In the genomic region with DNA sequence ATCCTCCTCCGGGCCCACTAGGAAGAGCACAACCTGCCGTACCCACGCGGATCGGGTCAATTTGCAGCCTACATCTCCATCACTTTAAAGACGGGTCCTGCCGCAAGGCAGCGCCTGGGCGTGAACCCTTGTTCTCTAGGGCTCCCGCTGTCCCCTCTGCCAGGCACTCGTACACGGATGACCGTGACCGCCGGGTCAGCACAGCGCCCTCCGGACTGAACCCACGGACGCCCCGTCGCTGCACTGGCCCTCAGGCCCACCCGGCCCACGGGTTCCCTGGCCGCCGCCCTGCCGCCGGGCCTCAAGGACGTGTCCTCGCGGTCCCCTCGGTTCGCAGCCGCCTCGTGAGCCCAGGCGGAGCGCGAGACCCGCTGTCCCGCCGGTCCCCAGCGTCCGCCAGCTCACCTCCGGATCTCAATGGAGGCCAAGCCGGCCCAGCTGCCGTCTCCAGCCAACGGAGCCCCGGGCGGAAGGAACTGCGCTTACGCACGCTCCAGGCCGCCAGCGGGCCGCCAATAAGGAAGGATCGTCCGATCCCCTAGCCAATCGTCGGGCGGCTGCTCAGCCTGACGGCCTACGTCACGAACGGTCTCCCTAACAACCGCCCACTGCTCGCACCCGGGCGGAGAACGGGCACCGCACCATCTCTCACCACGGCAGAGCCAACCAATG, we compare ENCODE assay signal across 8 mouse cellular contexts. TPM values are rescaled to one million over a fixed set of nuclear protein-coding genes. Genes with fewer than 3 reads are reported as not detected.
DNase-seq lines count a peak whose midpoint lies in the region; ATAC-seq and TF ChIP-seq lines count a peak whose summit lies in the region.

A gene (minus strand): TSS at position 531 of the 672 bp plus-strand sequence.

- WGBS in heart, embryonic 12.5 days, result under 1% methylated on average over 69 of the region's 70 CpGs
- under 1% methylated on average over 68 of the region's 70 CpGs for WGBS in kidney, postnatal 0 days
- under 1% methylated on average over 70 of the region's 70 CpGs for WGBS in liver, embryonic 11.5 days
- WGBS in stomach, embryonic 14.5 days, result under 1% methylated on average over 65 of the region's 70 CpGs

- H3K9me3 ChIP-seq in heart, embryonic 12.5 days (replicated peaks), result no peaks in the 10 kb centered on the region
- no peaks in the 10 kb centered on the region for H3K9me3 ChIP-seq in kidney, postnatal 0 days (replicated peaks; ENCODE audit: low read length)
- H3K9me3 ChIP-seq in liver, embryonic 11.5 days (ENCODE audit: control insufficient read depth, low read length), result no peaks in the 10 kb centered on the region
- no peaks in the 10 kb centered on the region for H3K9me3 ChIP-seq in stomach, embryonic 14.5 days (ENCODE audit: control insufficient read depth, low read depth, low read length)

- peak within 1 kb of the TSS; percentile 73 for H3K4me2 ChIP-seq in heart, embryonic 12.5 days
- H3K4me2 ChIP-seq in kidney, postnatal 0 days (ENCODE audit: low read length), result peak within 1 kb of the TSS; percentile 83
- H3K4me2 ChIP-seq in liver, embryonic 11.5 days, result peak within 1 kb of the TSS; percentile 70
- peak within 1 kb of the TSS; percentile 69 for H3K4me2 ChIP-seq in stomach, embryonic 14.5 days (replicated peaks; ENCODE audit: low read depth, low read length)

- no peaks in the 10 kb centered on the region for H3K27me3 ChIP-seq in heart, embryonic 12.5 days (replicated peaks)
- H3K27me3 ChIP-seq in kidney, postnatal 0 days (ENCODE audit: insufficient read depth, low read length), result no peaks in the 10 kb centered on the region
- H3K27me3 ChIP-seq in liver, embryonic 11.5 days (replicated peaks; ENCODE audit: control insufficient read depth, insufficient read depth, low read length), result no peaks in the 10 kb centered on the region
- no peaks in the 10 kb centered on the region for H3K27me3 ChIP-seq in stomach, embryonic 14.5 days (ENCODE audit: control insufficient read depth, insufficient read depth, low read length)

- H3K4me1 ChIP-seq in heart, embryonic 12.5 days (replicated peaks), result peaks cover 26% of the 10 kb centered on the region
- peaks cover 6% of the 10 kb centered on the region; the same call in 1 of the 2 replicates for H3K4me1 ChIP-seq in kidney, postnatal 0 days (replicated peaks; ENCODE audit: insufficient read depth, low read length)
- peaks cover 21% of the 10 kb centered on the region for H3K4me1 ChIP-seq in liver, embryonic 11.5 days (replicated peaks; ENCODE audit: control insufficient read depth, insufficient read depth, low read length)
- H3K4me1 ChIP-seq in stomach, embryonic 14.5 days (ENCODE audit: control insufficient read depth, insufficient read depth, low read length), result peaks cover 28% of the 10 kb centered on the region

- ATAC-seq in erythroid progenitor cell, adult 5-6 weeks (replicated peaks; ENCODE audit: low FRiP score, poor library complexity, severe bottlenecking), result peak; percentile 97
- ATAC-seq in heart, embryonic 12.5 days (ENCODE audit: insufficient number of reproducible peaks, low FRiP score), result peak; percentile 100
- ATAC-seq in kidney, postnatal 0 days (replicated peaks; ENCODE audit: low FRiP score, low read depth), result peak; percentile 100
- peak; percentile 100 for ATAC-seq in liver, embryonic 11.5 days (replicated peaks; ENCODE audit: low FRiP score)
- peak; percentile 100 for ATAC-seq in stomach, embryonic 14.5 days (ENCODE audit: insufficient number of reproducible peaks, insufficient read depth, low FRiP score, low read depth)

- peak; percentile 97 for DNase-seq in CD4-positive helper T cell, adult 2 months (ENCODE audit: low read depth, low spot score)
- DNase-seq in brain, embryonic 18.5 days (ENCODE audit: low read depth, low spot score), result peak; percentile 97
- peak; percentile 98 for DNase-seq in kidney, postnatal 0 days (ENCODE audit: low spot score)
- peak; percentile 91 for DNase-seq in liver, embryonic 11.5 days (ENCODE audit: low spot score)
- peak; percentile 94 for DNase-seq in naive thymus-derived CD4-positive, alpha-beta T cell, adult 2 months (ENCODE audit: low read depth)

- H3K36me3 ChIP-seq in heart, embryonic 12.5 days, result peaks cover 13% of the 10 kb centered on the region
- peaks cover 5% of the 10 kb centered on the region; the same call in 1 of the 2 replicates for H3K36me3 ChIP-seq in kidney, postnatal 0 days (ENCODE audit: insufficient read depth, low read length)
- peaks cover 12% of the 10 kb centered on the region for H3K36me3 ChIP-seq in liver, embryonic 11.5 days (ENCODE audit: control insufficient read depth, insufficient read depth, low read length)
- H3K36me3 ChIP-seq in stomach, embryonic 14.5 days (ENCODE audit: control insufficient read depth, insufficient read depth, low read length), result peaks cover 10% of the 10 kb centered on the region

- H3K27ac ChIP-seq in heart, embryonic 12.5 days (ENCODE audit: poor library complexity, severe bottlenecking), result peak within 1 kb of the TSS; percentile 92
- peak within 1 kb of the TSS; percentile 89 for H3K27ac ChIP-seq in kidney, postnatal 0 days
- peak within 1 kb of the TSS; percentile 93 for H3K27ac ChIP-seq in liver, embryonic 11.5 days (ENCODE audit: low read depth, low read length)
- H3K27ac ChIP-seq in stomach, embryonic 14.5 days (ENCODE audit: low read length), result peak within 1 kb of the TSS; percentile 84

- peak within 1 kb of the TSS; percentile 93 for H3K9ac ChIP-seq in heart, embryonic 12.5 days
- peak within 1 kb of the TSS; percentile 90 for H3K9ac ChIP-seq in kidney, postnatal 0 days (ENCODE audit: low read depth, low read length)
- H3K9ac ChIP-seq in liver, embryonic 11.5 days (ENCODE audit: low read depth, low read length), result peak within 1 kb of the TSS; percentile 98
- H3K9ac ChIP-seq in stomach, embryonic 14.5 days (replicated peaks; ENCODE audit: low read depth, low read length), result peak within 1 kb of the TSS; percentile 85

- H3K4me3 ChIP-seq in heart, embryonic 12.5 days, result peak within 1 kb of the TSS; percentile 92
- H3K4me3 ChIP-seq in kidney, postnatal 0 days (replicated peaks; ENCODE audit: low read depth, low read length), result peak within 1 kb of the TSS; percentile 89
- H3K4me3 ChIP-seq in liver, embryonic 11.5 days (ENCODE audit: low read depth, low read length), result peak within 1 kb of the TSS; percentile 99
- H3K4me3 ChIP-seq in stomach, embryonic 14.5 days (ENCODE audit: low read depth, low read length), result peak within 1 kb of the TSS; percentile 99

- no peak; the same call in 1 of the 2 replicates for TF ChIP-seq CTCF in kidney, postnatal 0 days (IDR thresholded peaks at IDR 0.05; ENCODE audit: low read depth)

RNA-seq across cellular contexts. Expression of the gene that starts here (rescaled TPM):
- 24.9 and 39.0 TPM in 2 replicates for total RNA-seq in erythroid progenitor cell, adult 5-6 weeks (2015; ENCODE audit: low replicate concordance)
- 43.2 and 67.3 TPM in 2 replicates for total RNA-seq in erythroid progenitor cell, adult 5-6 weeks (2017; ENCODE audit: low replicate concordance)
- 53.3 and 57.5 TPM in 2 replicates for polyA plus RNA-seq in heart, embryonic 12.5 days (2016; fragmentation: Nextera tagmentation; extraction: Ambion mirVana)
- polyA plus RNA-seq in kidney, postnatal 0 days (2015; fragmentation: Nextera tagmentation; extraction: Ambion mirVana), result 36.7 and 42.2 TPM in 2 replicates
- polyA plus RNA-seq in liver, embryonic 11.5 days (2014; fragmentation: Nextera tagmentation; extraction: Ambion mirVana), result 94.7 and 112 TPM in 2 replicates
- polyA plus RNA-seq in stomach, embryonic 14.5 days (2014; fragmentation: Nextera tagmentation; extraction: Ambion mirVana), result 101 and 104 TPM in 2 replicates

Comparison
In these comparisons a context has a peak if more than half of its experiments do, and no peak if none do; other contexts are left out.
1. Peak in every context shown above with its lines: DNase-seq, ATAC-seq, H3K4me3 ChIP-seq and H3K27ac ChIP-seq.